Mouse (Mus musculus): ENCODE results near the gene Rsad1.

Gene Rsad1

DNA sequence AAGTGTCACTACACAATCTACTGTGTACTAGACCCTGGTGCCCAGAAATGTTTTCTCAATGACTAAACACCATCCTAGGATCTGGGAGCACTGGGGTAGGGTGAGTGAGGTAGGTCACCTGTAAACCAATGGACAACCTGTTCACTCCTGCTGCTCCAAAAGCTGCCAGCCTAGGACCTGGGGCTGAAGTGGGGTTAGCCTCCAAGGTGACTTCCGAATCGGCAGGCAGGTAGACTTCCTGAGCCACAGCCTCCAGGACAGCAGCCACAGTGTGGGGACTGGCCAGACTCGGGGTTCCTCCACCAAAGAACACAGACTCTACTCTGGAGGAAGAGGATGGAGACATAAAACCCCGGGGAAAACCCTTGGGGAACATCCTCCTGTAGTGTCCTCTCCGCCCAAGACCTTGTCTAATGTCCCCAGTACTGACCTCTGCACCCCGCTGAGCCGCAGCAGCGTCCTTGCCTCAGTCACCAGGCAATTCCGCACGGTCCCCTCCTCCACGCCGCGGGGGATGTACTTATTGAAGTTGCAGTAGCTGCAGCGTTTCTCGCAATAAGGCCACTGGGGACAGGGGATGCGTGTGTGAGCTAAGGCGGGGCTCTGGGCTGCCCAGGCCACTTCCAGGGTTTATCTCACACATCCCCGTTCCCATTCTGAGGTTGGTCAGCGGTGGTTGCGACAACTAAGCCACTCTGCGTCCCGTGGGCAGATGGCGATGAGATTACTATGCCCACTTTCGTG, 842 bp downstream of the Rsad1 start:
- DNase-seq (ENCODE audit: low spot score), result peak; percentile 34

DNA sequence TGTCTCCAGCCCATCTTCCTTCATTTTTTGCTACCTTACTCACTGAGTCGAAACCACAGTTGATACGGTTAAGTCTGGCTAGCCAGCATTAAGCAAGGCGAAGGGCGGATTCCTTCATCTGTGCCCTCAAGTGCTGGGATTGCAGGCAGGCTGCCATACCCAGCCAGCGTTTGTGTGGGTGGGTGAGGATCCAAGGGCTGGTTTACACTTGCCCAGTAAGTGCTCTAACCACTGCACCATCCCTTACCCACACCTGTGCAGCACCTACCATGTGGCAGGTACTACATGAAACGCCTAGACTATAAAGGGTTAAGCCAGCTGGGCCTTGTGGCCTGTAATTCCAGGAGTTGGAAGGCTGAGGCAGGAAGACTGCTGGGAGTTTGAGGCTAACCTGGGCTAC, 1.8 kb downstream of the Rsad1 start:
- DNase-seq (ENCODE audit: low spot score), result no peak

DNA sequence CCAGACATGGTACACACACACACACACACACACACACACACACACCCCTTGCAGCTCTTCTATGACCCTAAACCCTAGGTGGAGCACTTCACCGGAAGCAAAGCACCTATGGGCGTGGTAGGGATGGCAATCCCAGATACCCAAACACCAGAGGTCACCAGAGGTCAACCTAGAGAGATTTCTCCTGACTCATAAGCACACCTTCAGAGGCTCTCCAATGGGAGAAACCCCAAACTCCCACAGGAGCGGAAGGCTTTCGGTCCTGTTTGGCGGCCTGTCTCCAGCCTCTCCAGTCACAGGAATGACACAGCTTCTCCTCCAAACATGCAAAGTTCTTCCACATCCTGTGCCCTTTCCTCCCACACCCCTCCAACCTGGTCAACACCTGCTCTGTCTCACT, 2.7 kb downstream of the Rsad1 start:
- no peak for DNase-seq (ENCODE audit: low spot score)

DNA sequence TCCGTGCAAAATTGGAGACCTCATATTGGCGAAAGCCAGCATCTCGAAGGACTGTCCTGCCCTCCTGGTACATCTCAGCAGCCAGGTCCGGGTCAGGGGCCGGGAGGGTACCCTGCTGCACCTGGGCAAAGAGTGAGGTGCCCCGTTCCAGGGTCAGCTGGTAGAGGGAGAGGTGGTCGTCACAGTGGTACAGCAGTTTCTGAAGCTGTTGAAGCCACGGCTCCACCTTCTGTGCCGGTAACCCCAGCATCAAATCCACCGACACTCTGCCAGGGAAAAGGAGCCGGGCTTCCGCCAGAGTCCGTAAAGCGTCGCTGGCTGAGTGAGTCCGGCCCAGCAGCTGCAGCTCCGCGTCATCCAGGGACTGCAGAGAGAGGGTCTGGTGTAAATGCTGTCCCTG, 4.6 kb downstream of the Rsad1 start:
- no peak for DNase-seq (ENCODE audit: low spot score)

DNA sequence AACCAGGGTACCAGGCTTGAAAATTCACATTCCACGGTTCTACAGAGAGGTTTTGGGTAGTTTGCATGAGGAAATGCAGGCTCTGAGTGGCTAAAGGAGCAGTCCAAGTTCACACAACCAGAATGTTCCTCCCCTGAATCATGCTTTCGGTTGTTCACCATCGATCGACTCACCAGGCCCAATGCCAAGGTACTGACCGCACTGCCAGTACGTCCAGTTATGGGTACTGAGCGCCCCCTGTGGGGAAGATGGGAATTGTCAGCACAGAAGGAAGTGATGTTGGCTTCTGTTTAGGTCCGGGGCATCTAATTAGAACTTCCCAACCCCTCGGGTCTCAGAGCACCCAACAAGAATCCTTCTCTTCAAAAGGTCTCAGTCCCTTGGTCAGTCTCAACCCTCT, 5.1 kb downstream of the Rsad1 start:
- peak; percentile 94 for DNase-seq (ENCODE audit: low spot score)

DNA sequence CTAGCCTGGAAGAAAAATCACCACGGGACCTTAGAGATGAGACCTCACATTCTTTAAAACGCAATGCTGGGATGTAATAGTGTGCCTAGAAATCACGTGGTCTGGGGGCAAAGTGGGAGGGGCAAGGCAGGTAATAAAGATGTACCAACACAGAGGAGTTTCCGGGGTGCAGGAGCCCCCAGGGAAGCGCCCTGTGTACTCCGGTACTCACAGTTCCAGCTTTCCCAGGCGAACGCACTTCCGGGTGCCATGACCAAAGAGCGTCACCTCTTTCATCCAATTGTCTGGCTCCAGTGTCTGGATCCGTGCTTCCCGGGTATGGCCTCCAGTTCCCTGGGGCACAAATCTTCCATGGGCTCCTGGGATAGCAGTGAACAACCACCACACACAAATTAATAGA, 5.7 kb downstream of the Rsad1 start:
- DNase-seq (ENCODE audit: low spot score), result no peak

DNA sequence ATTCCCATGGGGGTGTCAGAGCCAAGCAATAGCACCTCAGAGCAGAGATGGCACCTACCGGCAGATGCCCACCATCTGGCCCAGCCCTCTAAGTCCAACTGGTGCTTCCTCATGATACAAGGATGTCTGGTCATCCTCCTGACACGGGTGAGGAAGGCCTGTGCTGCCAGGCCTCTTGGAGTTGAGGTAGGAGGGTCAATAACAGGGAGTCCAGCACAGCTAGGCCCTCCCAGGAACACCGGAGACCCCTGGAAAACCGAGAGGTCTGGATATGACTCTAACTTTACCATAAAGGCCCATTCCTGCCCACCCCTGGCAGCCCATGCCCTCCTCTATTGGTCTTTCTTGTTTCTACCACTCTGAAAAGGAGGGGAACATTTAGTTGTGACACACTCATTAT, 6.7 kb downstream of the Rsad1 start:
- no peak for DNase-seq (ENCODE audit: low spot score)

DNA sequence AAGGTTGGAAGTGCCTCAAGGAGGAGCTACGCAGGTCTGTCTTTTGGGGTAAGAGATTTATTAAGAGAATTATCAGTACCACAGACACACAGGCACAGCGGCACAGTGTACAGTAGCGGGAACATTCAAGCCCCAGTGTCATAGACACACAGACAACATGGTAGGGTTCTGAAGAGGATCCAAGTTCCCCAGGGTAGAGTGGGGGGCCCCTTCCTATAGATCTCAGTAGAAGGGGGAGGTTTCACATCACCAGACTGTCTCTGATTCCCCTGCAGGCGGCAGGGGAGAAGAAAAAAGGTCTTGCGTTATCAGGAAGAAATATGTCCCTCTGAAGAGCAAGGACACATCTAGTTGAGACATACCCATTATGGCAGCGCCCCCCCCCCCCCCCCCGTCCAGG, 9.3 kb downstream of the Rsad1 start:
- DNase-seq (ENCODE audit: low spot score), result no peak

DNA sequence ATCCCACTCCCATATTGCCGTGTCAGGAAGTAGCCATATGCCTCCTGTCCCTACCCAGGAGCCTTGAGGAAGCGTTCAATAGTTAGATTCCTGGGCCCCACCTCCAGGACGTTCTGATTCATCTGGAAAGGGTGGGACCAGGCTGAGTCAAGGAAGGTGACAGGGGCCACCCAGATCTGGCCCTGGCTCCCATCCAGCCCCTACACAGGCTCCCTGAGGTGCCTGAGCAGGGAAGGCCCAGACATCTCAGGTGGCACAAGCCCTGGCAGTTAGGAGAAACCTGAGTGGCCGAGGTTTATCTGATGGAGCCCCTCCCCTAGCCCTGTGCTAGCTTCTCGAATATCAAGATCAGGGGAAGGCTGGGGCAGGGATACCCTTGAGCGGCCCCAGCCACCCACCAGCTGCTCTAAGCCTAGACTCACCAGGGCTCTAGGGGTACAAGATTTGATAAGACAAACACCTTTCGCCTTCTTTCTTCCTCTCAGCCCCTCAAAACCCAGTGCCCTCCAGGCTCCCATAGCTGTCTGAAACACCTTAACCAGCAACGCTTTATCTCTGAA, 10.2 kb downstream of the Rsad1 start:
- no peak for DNase-seq (ENCODE audit: low spot score)

DNA sequence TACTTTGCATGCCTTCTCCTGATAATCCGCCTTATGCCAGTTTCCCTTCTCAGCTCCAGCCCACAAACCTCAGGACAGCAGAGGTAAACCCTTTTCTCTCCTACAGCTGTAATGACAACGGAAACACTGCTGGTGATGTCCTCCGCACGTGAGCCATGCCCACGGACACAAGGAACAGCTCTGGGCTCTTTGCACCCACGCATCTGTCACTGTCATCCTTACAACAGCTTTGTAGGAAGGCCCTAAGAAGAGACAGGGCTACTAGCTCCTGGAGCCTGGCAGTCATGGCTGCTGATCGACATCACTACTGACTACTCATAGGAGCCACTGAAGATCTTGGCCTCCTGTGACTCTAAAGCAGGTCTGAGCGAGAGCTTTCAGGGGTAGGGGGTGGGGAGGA, 15.9 kb downstream of the Rsad1 start:
- DNase-seq (ENCODE audit: low spot score), result no peak

DNA sequence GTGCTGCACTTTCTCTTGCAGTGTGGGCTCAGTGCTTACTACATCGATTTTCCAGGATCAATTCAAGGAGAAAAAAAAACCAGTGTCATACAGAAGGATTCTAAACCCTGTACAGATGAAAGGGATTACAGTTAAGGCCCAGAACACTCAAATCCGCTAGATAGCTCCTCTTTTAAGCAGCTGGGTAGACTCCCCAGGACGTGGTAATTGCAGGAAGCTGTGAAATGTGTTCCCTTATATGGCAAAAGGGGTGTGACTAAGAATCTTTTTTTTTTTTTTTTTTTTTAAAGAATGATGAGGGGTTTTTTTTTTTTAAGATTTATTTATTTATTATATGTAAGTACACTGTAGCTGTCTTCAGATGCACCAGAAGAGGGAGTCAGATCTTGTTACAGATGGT, 20.2 kb downstream of the Rsad1 start:
- no peak for DNase-seq (ENCODE audit: low spot score)

DNA sequence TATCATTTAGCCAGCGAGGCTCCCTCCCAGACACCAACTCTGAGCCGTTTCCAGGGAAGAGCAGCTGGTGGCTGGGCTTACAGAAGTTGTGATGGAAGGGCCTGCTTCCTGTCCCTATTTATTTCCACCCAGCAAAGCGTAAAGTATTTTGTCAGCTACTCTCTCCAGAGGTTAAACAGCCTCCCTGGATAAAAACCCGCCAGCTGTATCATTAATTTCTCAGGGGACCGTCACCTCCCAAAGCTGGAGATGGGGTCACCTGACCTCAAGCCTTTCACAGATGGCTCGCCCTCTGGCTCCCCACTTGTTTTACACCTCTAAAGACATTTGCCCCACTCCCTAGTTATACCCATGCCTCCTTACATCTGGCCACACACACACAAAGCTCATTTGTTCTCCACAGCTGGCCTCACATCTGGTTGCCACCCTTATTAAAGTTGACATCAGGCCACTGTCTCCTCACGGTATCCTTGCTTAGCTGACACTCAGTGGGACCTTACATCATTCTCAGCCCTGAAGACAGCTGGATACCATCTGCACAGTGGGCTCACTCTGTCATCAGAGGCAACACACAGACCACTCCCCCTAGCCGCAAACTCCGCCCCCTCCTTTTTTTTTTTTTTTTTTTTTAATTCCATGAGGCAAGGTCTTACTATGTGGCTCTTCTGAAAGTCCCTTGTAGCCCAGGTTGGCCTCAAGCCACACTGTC, 22.7 kb downstream of the Rsad1 start:
- DNase-seq (ENCODE audit: low spot score), result no peak

DNA sequence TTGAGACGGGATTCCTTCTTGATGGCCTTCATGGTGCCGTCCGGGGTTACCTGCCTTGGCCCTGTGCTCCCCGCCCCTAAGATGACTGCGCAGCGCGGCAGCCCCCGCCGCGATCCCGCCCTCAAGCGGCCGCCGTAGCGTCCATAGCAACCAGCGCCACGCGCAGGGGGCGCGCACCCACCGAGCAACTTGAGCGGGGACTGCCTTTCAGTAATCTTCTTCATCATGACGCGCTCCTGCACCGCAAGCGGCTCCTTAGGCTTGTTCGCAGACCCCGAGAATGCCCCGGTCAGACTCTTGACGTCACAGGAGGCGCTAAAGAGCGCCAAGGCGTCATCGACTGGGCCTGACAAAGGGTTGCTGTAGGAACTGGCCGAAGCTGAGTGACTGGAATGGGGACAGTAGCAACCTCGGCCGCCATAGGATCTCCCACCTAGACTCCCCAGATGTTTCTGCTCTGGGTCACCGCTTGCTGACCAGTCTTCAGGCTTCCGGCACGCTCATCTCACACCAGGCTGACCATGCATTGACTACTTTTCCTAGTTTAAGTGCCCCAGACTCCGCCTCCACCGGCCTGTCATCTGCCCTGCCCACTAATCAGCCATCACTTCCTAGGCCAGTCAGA, 27.7 kb downstream of the Rsad1 start, which contains the start of gene Mycbpap:
Mycbpap (minus strand) TSS at position 524 of the 625 bp plus-strand sequence.
- peak; percentile 50 for DNase-seq (ENCODE audit: low spot score)

DNA sequence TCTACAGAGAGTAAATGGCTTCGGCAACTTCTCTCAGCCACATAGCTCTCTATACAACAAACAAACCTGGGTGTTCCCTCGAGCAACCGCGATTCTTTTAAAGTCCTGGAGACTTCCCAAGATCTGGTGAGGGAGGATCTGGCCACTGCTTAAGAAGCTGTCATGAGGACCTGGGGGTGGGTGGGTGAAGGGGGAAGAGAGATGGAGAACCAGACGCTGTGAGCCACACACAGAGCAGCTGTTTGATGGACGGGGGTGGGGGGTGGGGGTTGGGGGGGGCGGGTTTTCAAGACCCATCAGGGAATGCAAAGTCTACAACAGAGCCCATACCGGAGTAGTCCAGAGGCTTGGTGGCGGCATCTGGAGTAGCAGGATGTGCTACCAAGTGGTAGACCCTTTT, 35.6 kb downstream of the Rsad1 start:
- no peak for DNase-seq (ENCODE audit: low spot score)

DNA sequence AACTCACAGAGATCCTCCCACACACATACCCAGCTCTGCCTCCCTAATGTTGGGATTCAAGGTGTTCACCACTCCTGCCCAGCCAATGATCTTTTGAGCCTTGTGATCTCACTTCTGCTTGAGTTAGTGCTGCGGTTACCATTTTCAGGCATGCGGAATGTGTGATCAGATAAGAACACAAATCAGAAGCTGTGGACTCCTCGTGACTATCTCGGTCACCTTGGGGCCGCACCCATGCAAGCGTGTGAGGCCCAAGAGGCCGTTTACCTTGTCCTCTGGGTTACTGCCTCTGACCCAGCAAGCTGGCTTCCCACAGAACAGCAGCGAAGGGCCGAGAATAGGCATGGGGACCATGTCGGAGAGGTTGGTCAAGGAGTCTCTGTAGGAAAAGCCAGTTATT, 40.1 kb downstream of the Rsad1 start:
- DNase-seq (ENCODE audit: low spot score), result no peak

DNA sequence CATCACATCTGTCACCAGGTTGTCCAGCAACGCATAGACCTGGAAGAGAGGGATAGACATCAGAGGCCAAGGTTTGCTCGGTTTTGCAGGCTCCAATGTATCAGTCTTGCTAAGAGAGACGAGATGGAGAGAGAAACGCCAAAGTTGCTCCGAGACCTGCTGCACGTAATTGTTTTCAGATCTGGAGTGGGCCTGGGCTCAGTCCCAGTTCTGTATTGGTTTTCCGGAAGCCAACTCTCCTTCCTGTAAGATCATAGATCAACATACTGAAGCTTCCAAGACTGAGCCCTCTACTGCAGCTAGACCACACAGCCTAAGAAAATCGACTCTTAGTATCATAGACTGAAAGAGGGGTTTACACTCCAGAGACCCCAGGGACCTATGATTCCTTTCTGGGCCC, 47.6 kb downstream of the Rsad1 start:
- no peak for DNase-seq (ENCODE audit: low spot score)

DNA sequence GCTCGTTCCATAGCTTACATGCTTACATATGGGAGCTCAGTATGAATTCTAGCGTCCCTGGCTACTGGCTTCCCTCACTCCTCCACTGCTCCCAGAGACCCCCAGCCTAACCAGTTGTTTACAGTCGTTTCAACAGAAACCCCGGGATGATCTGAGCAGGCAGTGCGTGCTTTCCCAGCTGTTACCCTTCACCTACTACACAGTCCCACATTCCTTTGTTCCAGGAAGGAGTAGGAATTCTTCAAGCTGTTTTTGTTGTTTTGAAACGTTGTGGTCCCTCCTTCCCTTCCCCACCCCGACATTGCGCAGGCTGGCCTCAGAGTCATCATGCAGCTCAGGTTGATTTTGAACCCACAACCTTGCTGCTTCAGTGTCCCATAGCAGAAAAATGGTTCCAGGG, 48.7 kb downstream of the Rsad1 start:
- DNase-seq (ENCODE audit: low spot score), result no peak

DNA sequence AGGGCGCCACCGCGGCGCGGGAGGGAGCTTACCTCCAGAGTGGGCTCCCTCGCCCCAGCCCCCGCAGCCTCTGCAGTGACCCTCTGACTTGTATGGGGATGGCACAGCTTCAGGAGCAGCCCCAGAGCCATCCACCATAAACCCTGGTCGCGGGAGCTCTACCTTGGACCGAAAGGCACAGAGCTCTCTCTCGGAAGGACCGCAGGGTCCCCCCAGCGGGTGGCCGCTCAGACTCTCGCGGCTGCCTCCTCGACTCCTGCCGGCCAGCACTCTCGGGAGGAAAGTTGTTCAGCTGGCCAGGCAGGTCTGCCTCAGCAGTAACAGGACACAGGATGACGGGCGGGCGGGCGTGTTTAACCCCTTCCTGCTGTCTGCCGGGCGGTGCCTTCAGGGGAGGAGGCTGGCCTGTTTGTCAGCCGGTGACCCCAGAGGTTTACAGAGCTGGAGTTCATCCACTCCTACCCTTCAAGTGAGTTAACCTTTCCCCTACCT, 49.3 kb downstream of the Rsad1 start, which contains the start of gene Epn3:
Epn3 (minus strand) TSS at position 314 of the 492 bp plus-strand sequence.
- peak; percentile 76 for DNase-seq (ENCODE audit: low spot score)

DNA sequence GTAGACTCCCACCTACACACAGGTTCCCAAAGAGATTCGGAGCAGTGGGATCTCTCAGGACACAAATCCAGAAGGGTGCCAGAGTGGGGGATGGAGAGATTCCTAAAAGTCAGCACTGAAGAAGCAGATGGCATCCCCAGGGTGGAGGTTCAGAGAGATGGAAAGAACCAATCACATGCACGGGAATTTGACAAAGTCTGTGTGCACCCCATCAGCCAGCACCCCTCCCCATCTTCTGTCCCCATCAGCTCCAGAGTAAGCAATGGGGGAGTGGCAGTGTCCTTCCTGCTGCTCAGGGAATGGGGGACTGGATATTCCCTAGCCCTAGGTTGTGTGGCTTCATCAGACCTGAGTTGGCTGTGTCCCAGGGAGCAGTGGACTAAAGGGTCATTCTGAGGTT, 50.0 kb downstream of the Rsad1 start:
- DNase-seq (ENCODE audit: low spot score), result no peak

DNA sequence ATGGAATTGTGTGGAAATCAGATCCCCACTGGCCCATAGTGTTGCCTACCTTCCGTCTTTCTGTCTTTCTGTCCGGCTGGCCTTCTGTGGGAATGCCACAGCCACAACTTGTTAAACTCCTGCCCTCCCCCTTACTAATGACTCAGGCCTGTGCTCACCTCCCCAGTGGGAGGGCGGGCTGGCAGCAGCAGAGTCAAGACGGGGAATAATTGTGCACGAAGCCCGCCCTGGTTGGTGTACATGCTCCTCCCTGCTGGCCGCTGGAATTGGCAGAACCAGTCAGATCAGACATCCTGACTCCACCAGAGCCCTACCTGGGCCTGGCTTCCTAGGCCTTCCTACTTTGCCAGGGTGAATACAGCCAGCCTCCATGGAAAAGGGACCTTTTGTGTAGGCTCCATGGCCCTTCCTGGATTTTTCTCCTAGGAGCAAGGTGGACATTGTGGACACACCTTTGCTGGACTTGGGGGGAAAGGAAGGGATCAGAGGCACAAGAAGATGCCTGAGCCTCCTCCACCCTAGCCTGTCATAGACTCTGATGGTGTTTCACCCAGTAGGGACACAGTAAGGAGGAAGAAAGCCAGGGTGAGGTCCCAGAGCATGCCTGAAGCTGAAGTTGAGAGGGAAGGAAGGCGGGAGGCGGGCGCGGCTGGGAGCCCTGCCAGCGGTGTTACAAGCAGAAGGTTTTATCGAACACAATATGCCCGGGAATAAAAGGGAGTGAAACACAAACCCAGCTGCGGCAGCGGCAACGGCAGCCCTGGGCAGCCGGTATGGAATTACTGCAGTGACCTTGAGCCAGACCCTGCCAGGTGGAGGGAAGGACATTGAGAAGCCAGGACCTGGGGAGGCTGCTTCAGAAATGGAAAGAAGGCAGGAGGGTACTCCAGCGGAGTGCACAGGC, 50.7 kb downstream of the Rsad1 start:
- peak; percentile 80 for DNase-seq (ENCODE audit: low spot score)

DNA sequence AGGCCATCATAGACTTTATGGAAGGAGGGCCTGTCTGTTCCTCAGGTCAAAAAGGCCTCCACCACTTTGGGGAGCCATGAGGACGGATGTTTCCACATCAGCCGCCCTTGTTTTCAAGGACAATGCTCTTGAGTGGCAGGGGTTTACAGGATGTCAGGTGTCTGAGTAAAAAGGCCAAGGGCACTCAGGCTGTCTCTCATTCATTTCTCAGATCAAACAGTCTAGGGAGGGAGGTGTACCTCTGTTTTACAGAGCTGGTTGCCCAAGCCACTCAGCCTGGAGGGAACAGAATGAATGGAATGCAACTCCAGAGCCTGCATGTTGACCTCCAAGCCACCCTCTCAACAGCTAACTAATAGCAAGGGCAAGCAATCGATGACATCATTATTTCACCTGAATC, 53.6 kb downstream of the Rsad1 start:
- peak; percentile 88 for DNase-seq (ENCODE audit: low spot score)

DNA sequence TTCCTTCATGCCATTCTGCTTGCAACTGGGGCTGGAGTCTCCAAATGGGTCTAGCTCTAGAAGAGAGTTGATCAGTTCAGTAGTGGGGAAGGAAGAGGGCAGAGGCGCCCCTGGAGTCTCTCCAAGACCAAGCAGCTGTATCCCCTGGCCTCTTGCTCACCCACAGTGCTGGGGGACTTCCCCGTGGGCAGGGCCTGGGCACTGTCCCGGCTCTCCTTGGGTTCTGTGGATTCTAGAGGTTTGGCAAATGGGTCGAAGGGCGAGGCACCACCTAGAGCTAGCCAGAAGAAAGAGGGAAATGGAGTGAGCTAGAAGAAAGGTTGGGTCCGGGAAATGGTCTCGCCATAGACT, 57.3 kb downstream of the Rsad1 start:
- no peak for DNase-seq (ENCODE audit: low spot score)

All from lung, postnatal 25 days (tissue).